Mouse (Mus musculus): ENCODE data around the gene Ippk. TPM values are rescaled to one million over a fixed set of nuclear protein-coding genes. Genes with fewer than 3 reads are reported as not detected.

Ippk gene
- polyA plus RNA-seq (2015; fragmentation: Nextera tagmentation; extraction: Ambion mirVana), result 5.9 and 6.0 TPM in 2 replicates

DNA sequence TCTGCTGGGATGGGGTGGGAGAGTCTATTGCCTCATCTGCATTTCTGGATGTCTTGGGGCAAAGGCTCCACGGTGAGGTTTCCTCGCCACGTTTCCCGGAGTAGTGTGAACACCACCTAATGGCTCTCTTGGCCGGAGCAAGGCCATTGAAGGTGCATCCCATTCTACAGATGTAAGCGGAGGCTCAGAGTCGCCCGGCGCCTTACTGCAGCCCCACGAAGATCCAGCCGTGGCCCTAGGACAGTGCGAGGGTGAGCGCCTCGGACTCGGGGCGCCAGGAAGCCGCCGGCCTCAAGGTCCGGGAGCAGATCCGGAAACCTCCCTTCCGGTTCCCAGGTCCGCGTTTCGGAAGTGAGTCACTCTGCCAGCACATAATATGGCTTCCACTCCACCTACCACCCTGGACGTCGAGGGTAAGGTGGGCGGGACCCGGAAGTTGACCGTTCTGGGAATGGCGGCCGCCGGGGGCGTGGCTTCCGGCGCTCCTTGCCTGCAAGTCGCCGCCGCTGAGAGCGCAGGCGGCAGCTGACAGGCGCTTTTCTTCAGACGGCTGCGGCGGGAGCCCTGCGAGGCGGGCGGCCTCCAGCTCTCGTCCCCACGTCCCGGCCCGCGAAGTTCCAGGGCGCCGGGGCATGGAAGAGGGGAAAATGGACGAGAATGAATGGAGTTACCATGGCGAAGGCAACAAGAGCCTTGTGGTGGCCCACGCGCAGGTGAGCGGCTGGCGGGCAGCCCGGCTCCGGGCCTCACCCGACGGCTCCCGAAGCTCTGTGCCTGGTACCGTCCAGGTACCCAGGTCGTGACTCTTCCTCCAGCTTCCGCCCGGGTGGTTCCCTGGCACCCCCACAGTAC, at the start of gene Ippk:
TSS of gene Ippk (plus strand) at position 496 of the 852 bp plus-strand sequence.
- Histone ChIP-seq H3K4me1 (ENCODE audit: insufficient read depth) (peaks cover 43% of the 10 kb centered on the region), H3K9me3 (ENCODE audit: low read length) (no peaks in the 10 kb centered on the region), H3K4me2 (ENCODE audit: low read depth, low read length) (peak within 1 kb of the TSS; percentile 98), H3K9ac (replicated peaks) (peak within 1 kb of the TSS; percentile 74), H3K4me3 (ENCODE audit: low read depth, low read length) (peak within 1 kb of the TSS; percentile 89), H3K27me3 (ENCODE audit: insufficient read depth, low read length) (no peaks in the 10 kb centered on the region), H3K27ac (ENCODE audit: low read depth) (peak within 1 kb of the TSS; percentile 86), H3K36me3 (replicated peaks; ENCODE audit: insufficient read depth, low read length) (no peaks in the 10 kb centered on the region)
- ATAC-seq (peak; percentile 98), DNase-seq (peak; percentile 99)
- TF ChIP-seq CTCF (IDR thresholded peaks at IDR 0.05; ENCODE audit: low read depth) (no peak; the same call in 1 of the 2 replicates), EP300 (IDR thresholded peaks at IDR 0.05; ENCODE audit: low read depth) (peak; percentile 47; the same call in 1 of the 2 replicates)
- 1% methylated on average over 67 of the region's 69 CpGs for WGBS (ENCODE audit: insufficient replicate concordance)

GRCm38 (mm10) chr13:49371428-49371899, 49.6 kb upstream of the Ippk start:
- ATAC-seq, result peak; percentile 84
- H3K27ac ChIP-seq (ENCODE audit: low read depth), result peak overlapping the region; percentile 55
- 28% methylated on average over 3 of the region's 3 CpGs for WGBS (ENCODE audit: insufficient replicate concordance)
- H3K9ac ChIP-seq (replicated peaks), result 0 out of 2 replicates have a peak overlapping the region, but pooled peaks have one; percentile 1
- H3K4me2 ChIP-seq (ENCODE audit: low read depth, low read length), result no peak overlapping the region
- no peak overlapping the region for H3K4me3 ChIP-seq (ENCODE audit: low read depth, low read length)
- DNase-seq, result peak; percentile 56
- TF ChIP-seq EP300 (IDR thresholded peaks at IDR 0.05; ENCODE audit: low read depth) (no peak), CTCF (IDR thresholded peaks at IDR 0.05; ENCODE audit: low read depth) (no peak)
- no peaks in the 10 kb centered on the region for H3K9me3 ChIP-seq (ENCODE audit: low read length)
- no peaks in the 10 kb centered on the region for H3K27me3 ChIP-seq (ENCODE audit: insufficient read depth, low read length)
- H3K4me1 ChIP-seq (ENCODE audit: insufficient read depth), result peaks cover 22% of the 10 kb centered on the region
- peaks cover 15% of the 10 kb centered on the region for H3K36me3 ChIP-seq (replicated peaks; ENCODE audit: insufficient read depth, low read length)

DNA sequence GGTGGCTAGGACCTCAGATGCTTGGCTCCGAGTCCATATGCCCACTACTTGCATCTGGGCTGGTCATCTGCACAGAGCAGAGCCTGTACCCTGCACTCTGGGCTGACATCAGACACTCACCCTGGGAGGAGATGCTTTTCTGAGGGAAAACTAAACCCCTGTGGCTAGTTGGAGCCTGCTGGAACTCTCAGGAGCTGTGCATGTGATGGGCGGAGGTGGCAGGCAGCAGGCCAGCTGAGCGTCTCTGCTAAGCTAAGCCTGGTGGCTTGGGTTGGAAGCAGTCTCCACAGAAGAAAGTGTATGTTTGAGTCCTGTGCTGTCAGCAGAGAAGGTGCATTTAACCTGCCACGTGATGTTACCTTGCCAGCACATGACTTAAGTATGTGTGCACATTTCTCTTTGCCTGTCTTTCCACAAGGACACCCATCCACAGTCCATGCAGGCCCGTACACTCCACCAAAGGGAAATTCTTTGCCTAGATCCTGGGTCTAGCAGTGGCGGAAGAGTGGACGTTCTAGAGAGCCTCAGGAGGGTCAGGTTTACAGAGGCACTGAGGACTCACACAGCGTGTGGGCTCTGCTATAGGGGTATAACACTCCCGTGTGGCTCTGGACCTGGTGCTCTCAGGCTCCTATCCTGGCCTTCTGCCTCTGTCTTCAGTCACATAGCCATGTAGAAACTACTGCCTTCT, 48.5 kb upstream of the Ippk start:
- Histone ChIP-seq H3K36me3 (replicated peaks; ENCODE audit: insufficient read depth, low read length) (peaks cover 19% of the 10 kb centered on the region), H3K9ac (replicated peaks) (no peak overlapping the region)

DNA sequence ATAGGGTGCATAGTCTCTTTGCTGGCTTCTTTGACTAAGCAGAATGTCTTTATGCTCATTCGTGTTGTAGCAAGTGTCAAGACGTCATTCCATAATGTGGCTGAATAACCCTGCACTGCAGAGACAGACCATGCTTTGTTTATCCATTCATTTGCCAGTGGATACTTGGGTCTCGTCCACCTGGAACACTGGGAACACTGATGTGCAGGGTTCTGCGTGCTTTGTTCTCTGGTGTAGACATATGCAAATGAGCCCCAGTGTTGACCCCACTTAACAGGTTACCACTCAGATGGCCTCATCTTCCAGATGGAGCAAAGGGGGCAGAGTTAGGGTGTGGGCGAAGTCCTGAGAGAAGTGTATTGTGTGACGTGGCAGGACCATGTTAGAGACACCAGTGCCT, 46.7 kb upstream of the Ippk start:
- Histone ChIP-seq H3K27me3 (ENCODE audit: insufficient read depth, low read length) (no peaks in the 10 kb centered on the region), H3K27ac (ENCODE audit: low read depth) (no peak overlapping the region), H3K9ac (replicated peaks) (no peak overlapping the region), H3K4me3 (ENCODE audit: low read depth, low read length) (no peak overlapping the region), H3K9me3 (ENCODE audit: low read length) (no peaks in the 10 kb centered on the region), H3K4me2 (ENCODE audit: low read depth, low read length) (no peak overlapping the region), H3K36me3 (replicated peaks; ENCODE audit: insufficient read depth, low read length) (peaks cover 34% of the 10 kb centered on the region), H3K4me1 (ENCODE audit: insufficient read depth) (peaks cover 19% of the 10 kb centered on the region)
- WGBS (ENCODE audit: insufficient replicate concordance), result 72% methylated on average over 6 of the region's 6 CpGs
- DNase-seq (no peak), ATAC-seq (no peak)
- no peak for TF ChIP-seq CTCF (IDR thresholded peaks at IDR 0.05; ENCODE audit: low read depth)
- TF ChIP-seq EP300 (IDR thresholded peaks at IDR 0.05; ENCODE audit: low read depth), result no peak

More for the DNA sequence above, 48.5 kb upstream of the Ippk start:
- DNase-seq (no peak), ATAC-seq (no peak)
- no peak overlapping the region for H3K4me2 ChIP-seq (ENCODE audit: low read depth, low read length)
- no peaks in the 10 kb centered on the region for H3K27me3 ChIP-seq (ENCODE audit: insufficient read depth, low read length)
- no peak for TF ChIP-seq CTCF (IDR thresholded peaks at IDR 0.05; ENCODE audit: low read depth)
- TF ChIP-seq EP300 (IDR thresholded peaks at IDR 0.05; ENCODE audit: low read depth), result no peak
- 79% methylated on average over 9 of the region's 9 CpGs for WGBS (ENCODE audit: insufficient replicate concordance)
- H3K27ac ChIP-seq (ENCODE audit: low read depth), result no peak overlapping the region
- no peaks in the 10 kb centered on the region for H3K9me3 ChIP-seq (ENCODE audit: low read length)
- H3K4me3 ChIP-seq (ENCODE audit: low read depth, low read length), result no peak overlapping the region
- H3K4me1 ChIP-seq (ENCODE audit: insufficient read depth), result peaks cover 17% of the 10 kb centered on the region

DNA sequence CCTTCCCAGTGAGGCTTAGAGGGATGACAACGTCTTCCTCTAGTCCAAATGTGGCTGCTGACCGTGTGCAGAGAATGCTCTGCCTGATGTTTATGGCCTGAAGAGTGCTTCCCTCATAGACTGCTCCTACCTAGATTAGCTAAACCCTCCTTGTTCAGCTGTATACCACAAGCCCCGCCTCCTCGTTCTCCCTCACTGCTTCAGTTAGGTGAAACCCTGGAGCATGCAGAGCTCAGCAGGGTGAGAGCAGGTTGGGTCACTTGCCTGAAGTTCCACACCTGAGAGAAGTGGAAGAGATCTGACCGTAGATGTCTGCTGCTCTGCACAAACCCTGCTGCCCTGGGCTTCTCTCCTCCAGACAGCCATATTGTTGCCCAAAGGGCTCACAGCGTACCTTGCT, 46.3 kb upstream of the Ippk start:
- Histone ChIP-seq H3K4me1 (ENCODE audit: insufficient read depth) (peaks cover 19% of the 10 kb centered on the region), H3K9ac (replicated peaks) (no peak overlapping the region), H3K9me3 (ENCODE audit: low read length) (no peaks in the 10 kb centered on the region), H3K4me2 (ENCODE audit: low read depth, low read length) (no peak overlapping the region), H3K27ac (ENCODE audit: low read depth) (no peak overlapping the region), H3K36me3 (replicated peaks; ENCODE audit: insufficient read depth, low read length) (peaks cover 34% of the 10 kb centered on the region), H3K27me3 (ENCODE audit: insufficient read depth, low read length) (no peaks in the 10 kb centered on the region), H3K4me3 (ENCODE audit: low read depth, low read length) (no peak overlapping the region)
- DNase-seq (no peak), ATAC-seq (no peak)
- TF ChIP-seq EP300 (IDR thresholded peaks at IDR 0.05; ENCODE audit: low read depth) (no peak), CTCF (IDR thresholded peaks at IDR 0.05; ENCODE audit: low read depth) (no peak)
- 64% methylated on average over 6 of the region's 6 CpGs for WGBS (ENCODE audit: insufficient replicate concordance)

- no peak overlapping the region for H3K4me2 ChIP-seq (ENCODE audit: low read depth, low read length)
- ATAC-seq (no peak), DNase-seq (no peak)
- H3K4me3 ChIP-seq (ENCODE audit: low read depth, low read length), result no peak overlapping the region
- TF ChIP-seq CTCF (IDR thresholded peaks at IDR 0.05; ENCODE audit: low read depth), result no peak
- no peaks in the 10 kb centered on the region for H3K9me3 ChIP-seq (ENCODE audit: low read length)
- H3K27ac ChIP-seq (ENCODE audit: low read depth), result no peak overlapping the region
- no peak overlapping the region for H3K9ac ChIP-seq (replicated peaks)
- H3K27me3 ChIP-seq (ENCODE audit: insufficient read depth, low read length), result no peaks in the 10 kb centered on the region
- H3K4me1 ChIP-seq (ENCODE audit: insufficient read depth), result peaks cover 7% of the 10 kb centered on the region; the same call in 1 of the 2 replicates
- WGBS (ENCODE audit: insufficient replicate concordance), result 72% methylated on average over 6 of the region's 6 CpGs
- H3K36me3 ChIP-seq (replicated peaks; ENCODE audit: insufficient read depth, low read length), result peaks cover 57% of the 10 kb centered on the region
Measured at GRCm38 (mm10) chr13:49377608-49378007, 43.4 kb upstream of the Ippk start.
